In genomic region chr13:45189389-45189788, GRCm38 (mm10) we compare ENCODE assay signal across 19 mouse cellular contexts.
DNase-seq lines count a peak whose midpoint lies in the region; ATAC-seq and TF ChIP-seq lines count a peak whose summit lies in the region.
"Had no signal": no experiment of that assay in that cellular context is flagged by ENCODE, and none has a peak within 500 bp of the region (broad histone marks: within the 10 kb centered on the region; RNA-seq: fewer than 3 reads in every experiment).

No protein-coding gene starts in this region.

- H3K9me3 ChIP-seq in hindbrain, embryonic 12.5 days (replicated peaks) = no peaks in the 10 kb centered on the region
- H3K9me3 ChIP-seq in hindbrain, embryonic 10.5 days = no peaks in the 10 kb centered on the region
- no peaks in the 10 kb centered on the region for H3K9me3 ChIP-seq in neural tube, embryonic 13.5 days
- no peaks in the 10 kb centered on the region for H3K9me3 ChIP-seq in neural tube, embryonic 15.5 days (replicated peaks)
- H3K9me3 ChIP-seq: embryonic facial prominence, embryonic 12.5 days; heart, embryonic 10.5 days; intestine, embryonic 15.5 days had no signal

- TF ChIP-seq CTCF in lung, adult 2 months (IDR thresholded peaks at IDR 0.05; ENCODE audit: insufficient read depth, low read length) = no peak

- H3K36me3 ChIP-seq in hindbrain, embryonic 12.5 days = no peaks in the 10 kb centered on the region
- no peaks in the 10 kb centered on the region for H3K36me3 ChIP-seq in hindbrain, embryonic 10.5 days
- no peaks in the 10 kb centered on the region for H3K36me3 ChIP-seq in neural tube, embryonic 13.5 days
- H3K36me3 ChIP-seq in neural tube, embryonic 15.5 days = no peaks in the 10 kb centered on the region
- H3K36me3 ChIP-seq: embryonic facial prominence, embryonic 12.5 days; heart, embryonic 10.5 days; intestine, embryonic 15.5 days had no signal

- ATAC-seq in hindbrain, embryonic 12.5 days (ENCODE audit: low FRiP score) = peak; percentile 58; the same call in 1 of the 2 replicates
- ATAC-seq in neural tube, embryonic 13.5 days (ENCODE audit: low read depth) = 0 out of 2 replicates have a peak, but pooled peaks have one; percentile 40
- no peak for ATAC-seq in neural tube, embryonic 15.5 days (ENCODE audit: low FRiP score)
- ATAC-seq: intestine, embryonic 15.5 days; liver, postnatal 0 days had no signal

- no peak overlapping the region for H3K27ac ChIP-seq in hindbrain, embryonic 12.5 days
- H3K27ac ChIP-seq in hindbrain, embryonic 10.5 days = no peak overlapping the region
- H3K27ac ChIP-seq in neural tube, embryonic 13.5 days (replicated peaks) = no peak overlapping the region
- H3K27ac ChIP-seq in neural tube, embryonic 15.5 days (replicated peaks) = no peak overlapping the region
- H3K27ac ChIP-seq: embryonic facial prominence, embryonic 12.5 days; heart, embryonic 10.5 days; intestine, embryonic 15.5 days; left cerebral cortex, adult 2 months had no signal

- H3K4me1 ChIP-seq in hindbrain, embryonic 12.5 days = peaks cover 10% of the 10 kb centered on the region
- peaks cover 15% of the 10 kb centered on the region for H3K4me1 ChIP-seq in hindbrain, embryonic 10.5 days (replicated peaks)
- peaks cover 19% of the 10 kb centered on the region for H3K4me1 ChIP-seq in neural tube, embryonic 13.5 days (replicated peaks)
- peaks cover 22% of the 10 kb centered on the region for H3K4me1 ChIP-seq in neural tube, embryonic 15.5 days
- no peaks in the 10 kb centered on the region for H3K4me1 ChIP-seq in lung, adult 2 months (ENCODE audit: control insufficient read depth, insufficient read depth, low read length)
- H3K4me1 ChIP-seq: intestine, embryonic 15.5 days had no signal

- no peak overlapping the region for H3K4me2 ChIP-seq in hindbrain, embryonic 12.5 days (replicated peaks)
- H3K4me2 ChIP-seq in neural tube, embryonic 13.5 days = no peak overlapping the region
- H3K4me2 ChIP-seq in neural tube, embryonic 15.5 days = no peak overlapping the region
- H3K4me2 ChIP-seq: embryonic facial prominence, embryonic 12.5 days; intestine, embryonic 15.5 days had no signal

- TF ChIP-seq POLR2A in lung, adult 2 months (IDR thresholded peaks at IDR 0.05; ENCODE audit: borderline replicate concordance, extremely low read depth, low read depth, low read length) = no peak

- no peaks in the 10 kb centered on the region for H3K27me3 ChIP-seq in hindbrain, embryonic 12.5 days
- no peaks in the 10 kb centered on the region for H3K27me3 ChIP-seq in hindbrain, embryonic 10.5 days (ENCODE audit: insufficient read depth, poor library complexity, severe bottlenecking)
- H3K27me3 ChIP-seq in neural tube, embryonic 13.5 days = no peaks in the 10 kb centered on the region
- H3K27me3 ChIP-seq in neural tube, embryonic 15.5 days (replicated peaks) = no peaks in the 10 kb centered on the region
- H3K27me3 ChIP-seq: embryonic facial prominence, embryonic 12.5 days; intestine, embryonic 15.5 days had no signal

- peak; percentile 44 to 71 for DNase-seq in cerebellum, postnatal 10 days
- no peak for DNase-seq in cerebellum, adult 11-12 months
- no peak for DNase-seq in hindbrain, embryonic 10.5 days (ENCODE audit: low spot score)
- DNase-seq in lung, adult 2 months = no peak
- no peak for DNase-seq in right cerebral cortex, postnatal 14 days
- DNase-seq: adrenal gland, adult 8-10 months; cerebellum, adult 18-20 months; gastrocnemius, postnatal 25 days; kidney, postnatal 10 days; liver; liver, postnatal 0 days; thymus, postnatal 14 days had no signal

- no peak overlapping the region for H3K4me3 ChIP-seq in hindbrain, embryonic 12.5 days
- H3K4me3 ChIP-seq in hindbrain, embryonic 10.5 days = no peak overlapping the region
- no peak overlapping the region for H3K4me3 ChIP-seq in neural tube, embryonic 13.5 days
- H3K4me3 ChIP-seq in neural tube, embryonic 15.5 days (replicated peaks) = no peak overlapping the region
- H3K4me3 ChIP-seq in lung, adult 2 months (replicated peaks; ENCODE audit: extremely low read depth, low read depth, low read length) = no peak overlapping the region
- H3K4me3 ChIP-seq: embryonic facial prominence, embryonic 12.5 days; heart, embryonic 10.5 days; intestine, embryonic 15.5 days; left cerebral cortex, adult 2 months had no signal

- WGBS in hindbrain, embryonic 12.5 days = 23% methylated on average over 6 of the region's 6 CpGs
- WGBS in hindbrain, embryonic 10.5 days = 48% methylated on average over 6 of the region's 6 CpGs
- WGBS in neural tube, embryonic 13.5 days = 20% methylated on average over 6 of the region's 6 CpGs
- WGBS in neural tube, embryonic 15.5 days = 17% methylated on average over 6 of the region's 6 CpGs
- 83% methylated on average over 6 of the region's 6 CpGs for WGBS in lung, adult 2 months

- no peak overlapping the region for H3K9ac ChIP-seq in hindbrain, embryonic 12.5 days
- H3K9ac ChIP-seq in neural tube, embryonic 13.5 days = no peak overlapping the region
- no peak overlapping the region for H3K9ac ChIP-seq in neural tube, embryonic 15.5 days (replicated peaks)
- H3K9ac ChIP-seq: embryonic facial prominence, embryonic 12.5 days; intestine, embryonic 15.5 days; liver, postnatal 0 days had no signal

Comparison
In these comparisons a context has a peak if more than half of its experiments do, and no peak if none do; other contexts are left out.
1. DNase-seq: peak in cerebellum, postnatal 10 days (2 of 2); none in cerebellum, adult 11-12 months (single experiment), hindbrain, embryonic 10.5 days (single experiment), lung, adult 2 months (single experiment) and right cerebral cortex, postnatal 14 days (single experiment).